Mouse (Mus musculus) R1 (cell line): Measurements from ENCODE around the gene Gm20388.

Experiments used
- DNase-seq: peaks from one replicate; pipeline ENCODE4 v3.0.0-alpha.2; 2018; ENCODE audit warnings: low read depth, low spot score

Gene Gm20388

GRCm38 (mm10) chr8:122546811-122547453 is 2636.3 kb downstream of the Gm20388 start:
- DNase-seq = no peak

- peak; percentile 68 for DNase-seq
Observed at GRCm38 (mm10) chr8:122547815-122548214, 2637.2 kb downstream of the Gm20388 start.

- DNase-seq = no peak
Observed at GRCm38 (mm10) chr8:122548331-122548730, 2637.7 kb downstream of the Gm20388 start.

GRCm38 (mm10) chr8:122548891-122549439 is 2638.3 kb downstream of the Gm20388 start:
- DNase-seq = no peak

- peak; percentile 48 for DNase-seq
Observed at GRCm38 (mm10) chr8:122550234-122550994, 2639.8 kb downstream of the Gm20388 start.

GRCm38 (mm10) chr8:122550995-122551264 is 2640.3 kb downstream of the Gm20388 start:
- DNase-seq = no peak

- DNase-seq = peak; percentile 95
Observed at GRCm38 (mm10) chr8:122551265-122552051, 2640.8 kb downstream of the Gm20388 start, which contains the start of gene Piezo1. Gene Piezo1 (minus strand): TSS chr8:122551329.

GRCm38 (mm10) chr8:122554786-122555185 is 2644.1 kb downstream of the Gm20388 start:
- no peak for DNase-seq

- DNase-seq = peak; percentile 90
Observed at GRCm38 (mm10) chr8:122556030-122557009, 2645.7 kb downstream of the Gm20388 start.

- DNase-seq = peak; percentile 95
Observed at GRCm38 (mm10) chr8:122557248-122558038, 2646.8 kb downstream of the Gm20388 start.

GRCm38 (mm10) chr8:122558671-122559349 is 2648.2 kb downstream of the Gm20388 start:
- peak; percentile 94 for DNase-seq

GRCm38 (mm10) chr8:122561199-122561598 is 2650.6 kb downstream of the Gm20388 start:
- no peak for DNase-seq

GRCm38 (mm10) chr8:122564363-122565352 is 2654.0 kb downstream of the Gm20388 start:
- peak; percentile 91 for DNase-seq

- peak; percentile 58 for DNase-seq
Observed at GRCm38 (mm10) chr8:122566766-122567165, 2656.1 kb downstream of the Gm20388 start.

GRCm38 (mm10) chr8:122567361-122568108 is 2656.9 kb downstream of the Gm20388 start, which contains the start of gene Cdt1:
Gene Cdt1 (plus strand): TSS chr8:122568015.
- DNase-seq = peak; percentile 97

GRCm38 (mm10) chr8:122568109-122568504 is 2657.5 kb downstream of the Gm20388 start:
- no peak for DNase-seq

- peak; percentile 46 for DNase-seq
Observed at GRCm38 (mm10) chr8:122568881-122569309, 2658.3 kb downstream of the Gm20388 start.
